Mouse (Mus musculus) limb, embryonic 14.5 days (tissue): ENCODE measurements at regions not wholly inside any gene's neighbourhood (a gene's known extent, or its start where the extent isn't known, plus 50 kb on each side); places are given as distances from the start of the nearest gene placed in this dataset.
"Not testable (repeated sequence)": the region's sequence is repeated elsewhere in the genome, so short reads cannot be mapped to it uniquely, and the experiment has no call there.

Experiments
- ATAC-seq: fragments of 200-750 bp; cut with Nextera tagmentation; 2 replicates; pipeline ENCODE4 v1.8.0; 2017; ENCODE audit warnings: low read depth, moderate number of reproducible peaks, moderate TSS enrichment; ENCODE audit not compliant: low FRiP score
- DNase-seq: peaks from one replicate; pipeline ENCODE4 v3.0.0-alpha.2; 2015; ENCODE audit warnings: low spot score
- H3K27ac ChIP-seq: fragments of 300-500 bp; sonication (generic); replicated peaks from 2 replicates; pipeline ENCODE4 v1.5.1; 2014; ENCODE audit warnings: low read depth, mild to moderate bottlenecking, low read length, moderate library complexity, mixed read lengths
- H3K27me3 ChIP-seq: fragments of 300-500 bp; sonication (generic); 2 replicates; pipeline ENCODE4 v1.6.1; 2014; ENCODE audit warnings: low read length, mixed read lengths; ENCODE audit not compliant: control insufficient read depth, insufficient read depth
- H3K36me3 ChIP-seq: fragments of 300-500 bp; sonication (generic); 2 replicates; pipeline ENCODE4 v1.6.1; 2014; ENCODE audit warnings: mild to moderate bottlenecking, low read length, moderate library complexity, mixed read lengths; ENCODE audit not compliant: control insufficient read depth, insufficient read depth
- H3K4me1 ChIP-seq: fragments of 300-500 bp; sonication (generic); 2 replicates; pipeline ENCODE4 v1.6.1; 2014; ENCODE audit warnings: antibody characterized with exemption, low read length, mixed read lengths; ENCODE audit not compliant: control insufficient read depth, insufficient read depth
- H3K4me2 ChIP-seq: fragments of 300-500 bp; sonication (generic); replicated peaks from 2 replicates; pipeline ENCODE4 v1.6.1; 2014; ENCODE audit warnings: low read depth, mild to moderate bottlenecking, low read length, moderate library complexity; ENCODE audit not compliant: severe bottlenecking
- H3K4me3 ChIP-seq: fragments of 300-500 bp; sonication (generic); replicated peaks from 2 replicates; pipeline ENCODE4 v1.5.1; 2014; ENCODE audit warnings: low read length
- H3K9ac ChIP-seq: fragments of 300-500 bp; sonication (generic); 2 replicates; pipeline ENCODE4 v1.6.1; 2014; ENCODE audit warnings: mild to moderate bottlenecking, low read depth, low read length, moderate library complexity; ENCODE audit not compliant: severe bottlenecking
- H3K9me3 ChIP-seq: fragments of 300-500 bp; sonication (generic); 2 replicates; pipeline ENCODE4 v1.6.1; 2016; ENCODE audit warnings: low read length; ENCODE audit not compliant: control insufficient read depth
- POLR2A ChIP-seq: fragments of 200-500 bp; IDR thresholded peaks from 2 replicates; pipeline ENCODE4 v1.8.0; 2012; ENCODE audit warnings: inconsistent platforms, mild to moderate bottlenecking, moderate library complexity, borderline replicate concordance; ENCODE audit not compliant: insufficient read depth, insufficient read length; ENCODE audit errors: extremely low read depth
- WGBS: fragments of 180-500 bp; shearing (Covaris S2); extraction: QIAGEN DNeasy Blood & Tissue Kit; methylation state at CpG from one replicate; pipeline ENCODE4 v1.1.7; 2014; 5-methylcytosine and 5-hydroxymethylcytosine counted together

DNA sequence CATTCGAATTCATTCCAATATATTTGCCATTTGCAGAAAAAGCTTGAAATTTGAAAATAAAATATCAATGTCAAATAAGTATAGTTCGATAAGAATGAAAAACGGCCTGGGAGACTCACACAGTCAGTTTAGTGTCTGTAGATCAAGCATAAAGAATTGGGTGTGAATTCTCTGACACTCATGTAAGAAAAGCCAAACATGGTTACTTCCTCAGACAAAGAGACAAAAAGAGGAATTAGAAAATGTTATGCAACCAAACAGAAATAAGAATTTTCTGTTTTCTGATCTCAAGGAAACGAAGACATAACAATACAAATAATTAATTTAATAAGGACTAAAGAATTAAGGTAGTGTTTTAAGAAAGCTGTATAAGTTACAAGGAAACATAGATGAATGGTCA lies 113.7 kb upstream of the Egfr start:
- DNase-seq: no peak
- H3K4me1 ChIP-seq: no peaks in the 10 kb centered on the region
- H3K27me3 ChIP-seq: no peaks in the 10 kb centered on the region
- no peaks in the 10 kb centered on the region for H3K9me3 ChIP-seq
- no peaks in the 10 kb centered on the region for H3K36me3 ChIP-seq
- no peak for ATAC-seq
- no peak for TF ChIP-seq POLR2A
- no peak overlapping the region for H3K4me2 ChIP-seq
- no peak overlapping the region for H3K9ac ChIP-seq
- WGBS: 81% methylated on average over 4 of the region's 4 CpGs
- H3K27ac ChIP-seq: no peak overlapping the region
- no peak overlapping the region for H3K4me3 ChIP-seq

DNA sequence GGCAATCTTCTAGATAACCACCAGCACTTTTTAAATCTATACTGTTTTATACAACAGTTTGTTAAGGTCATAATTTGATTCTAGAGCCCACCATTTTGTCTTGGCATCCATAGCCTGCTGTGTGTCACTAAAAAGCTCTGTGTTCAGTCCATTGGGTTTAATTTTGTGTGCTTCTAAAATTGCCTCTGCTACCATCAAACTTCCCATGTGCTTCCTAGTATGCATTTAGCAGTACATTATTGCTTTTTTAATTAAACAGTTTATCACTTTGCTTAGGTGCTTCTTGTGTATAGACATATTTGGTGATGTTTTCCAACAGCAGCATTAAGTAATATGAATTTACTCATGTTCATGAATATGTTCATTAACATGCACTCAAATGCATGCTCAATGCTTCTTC lies 102.4 kb upstream of the Egfr start:
- no peaks in the 10 kb centered on the region for H3K4me1 ChIP-seq
- DNase-seq (no peak), ATAC-seq (no peak)
- no peak overlapping the region for H3K4me3 ChIP-seq
- H3K4me2 ChIP-seq: no peak overlapping the region
- no peaks in the 10 kb centered on the region for H3K9me3 ChIP-seq
- H3K27ac ChIP-seq: no peak overlapping the region
- no peak overlapping the region for H3K9ac ChIP-seq
- TF ChIP-seq POLR2A: no peak
- no peaks in the 10 kb centered on the region for H3K27me3 ChIP-seq
- H3K36me3 ChIP-seq: no peaks in the 10 kb centered on the region

GRCm38 (mm10) chr11:16663806-16664205 lies 88.2 kb upstream of the Egfr start:
- no peak overlapping the region for H3K9ac ChIP-seq
- H3K27ac ChIP-seq: no peak overlapping the region
- no peak for ATAC-seq
- no peak for TF ChIP-seq POLR2A
- H3K9me3 ChIP-seq: no peaks in the 10 kb centered on the region
- no peaks in the 10 kb centered on the region for H3K4me1 ChIP-seq
- no peak overlapping the region for H3K4me3 ChIP-seq
- no peak for DNase-seq
- H3K27me3 ChIP-seq: no peaks in the 10 kb centered on the region
- WGBS: 87% methylated on average over 3 of the region's 3 CpGs
- H3K4me2 ChIP-seq: no peak overlapping the region
- H3K36me3 ChIP-seq: no peaks in the 10 kb centered on the region

DNA sequence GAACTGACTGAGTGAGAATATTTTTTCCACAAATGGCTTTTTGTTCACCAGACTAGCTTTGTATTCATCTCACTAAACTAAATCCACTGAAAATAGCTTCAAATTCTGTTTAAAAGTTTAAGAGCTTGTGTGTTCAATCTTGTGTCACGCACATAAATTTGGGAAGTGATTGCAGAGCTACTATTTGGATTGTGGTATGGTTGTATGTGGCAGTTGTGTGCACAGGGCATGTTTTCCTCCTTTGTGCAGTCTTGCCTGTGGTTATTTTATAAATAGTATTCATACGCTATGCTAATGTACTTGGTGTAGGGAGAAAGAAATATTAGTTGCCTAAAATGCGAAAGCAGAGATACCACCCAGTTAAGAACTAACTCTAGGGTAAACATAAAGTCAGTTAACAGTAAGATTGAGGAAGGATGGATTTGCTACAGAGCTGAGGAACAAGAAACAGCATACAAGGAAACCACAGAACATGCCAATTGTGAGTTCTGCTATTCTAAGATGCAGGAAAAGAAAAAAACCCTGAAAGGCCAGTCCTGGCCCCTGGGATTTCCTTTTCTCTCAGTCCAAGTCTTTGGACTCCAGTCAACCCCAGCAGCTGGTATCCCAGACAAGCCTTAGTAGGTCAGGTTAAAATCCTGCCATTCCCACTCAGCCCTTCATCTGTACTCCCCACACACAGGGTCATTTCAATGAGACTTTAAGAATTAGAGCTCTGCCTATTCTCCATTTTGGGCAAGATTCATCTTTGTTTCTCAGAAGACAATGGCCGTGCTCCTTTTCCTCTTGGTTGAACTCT lies 82.4 kb upstream of the Egfr start:
- Histone ChIP-seq H3K4me2 (no peak overlapping the region), H3K9me3 (no peaks in the 10 kb centered on the region), H3K4me3 (no peak overlapping the region), H3K27me3 (no peaks in the 10 kb centered on the region), H3K36me3 (no peaks in the 10 kb centered on the region), H3K27ac (no peak overlapping the region), H3K9ac (no peak overlapping the region), H3K4me1 (no peaks in the 10 kb centered on the region)
- DNase-seq (no peak), ATAC-seq (no peak)
- WGBS: 87% methylated on average over 4 of the region's 4 CpGs
- no peak for TF ChIP-seq POLR2A

GRCm38 (mm10) chr11:16670282-16670681 lies 81.7 kb upstream of the Egfr start:
- DNase-seq (no peak), ATAC-seq (no peak)
- no peak for TF ChIP-seq POLR2A
- no peaks in the 10 kb centered on the region for H3K27me3 ChIP-seq
- no peaks in the 10 kb centered on the region for H3K9me3 ChIP-seq
- 74% methylated on average over 1 of the region's 1 CpGs for WGBS
- no peaks in the 10 kb centered on the region for H3K36me3 ChIP-seq
- no peaks in the 10 kb centered on the region for H3K4me1 ChIP-seq
- no peak overlapping the region for H3K4me2 ChIP-seq
- H3K9ac ChIP-seq: no peak overlapping the region
- no peak overlapping the region for H3K4me3 ChIP-seq
- no peak overlapping the region for H3K27ac ChIP-seq

DNA sequence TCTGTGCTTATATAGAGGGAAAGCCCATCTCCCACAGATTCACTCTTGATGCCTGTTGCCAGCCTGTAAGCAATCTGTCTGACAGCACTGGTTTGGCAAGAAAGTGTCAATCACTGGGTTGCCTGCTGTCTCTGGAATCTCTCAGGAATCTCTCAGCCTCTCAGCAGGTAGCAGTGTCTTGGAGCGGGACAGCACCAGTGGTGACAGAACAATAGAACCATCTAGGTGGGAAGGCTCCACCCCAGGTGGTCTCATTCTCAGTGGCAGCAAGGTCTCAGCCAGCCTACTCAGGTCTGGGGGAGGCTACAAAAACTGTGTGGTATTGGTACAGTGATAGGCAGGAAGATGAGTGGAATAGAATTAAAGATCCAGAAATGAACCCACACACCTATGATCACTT lies 76.1 kb upstream of the Egfr start:
- not testable (repeated sequence) for H3K27me3 ChIP-seq, DNase-seq, H3K9me3 ChIP-seq, H3K36me3 ChIP-seq, H3K4me3 ChIP-seq, H3K4me2 ChIP-seq, ATAC-seq, H3K9ac ChIP-seq, H3K4me1 ChIP-seq, H3K27ac ChIP-seq
- 16% methylated on average over 1 of the region's 1 CpGs for WGBS
